Mouse (Mus musculus) megakaryocyte, embryonic 14.5 days (primary cell): Measurements from ENCODE around the gene Eef2k. TPM values are rescaled to one million over a fixed set of nuclear protein-coding genes. Genes with fewer than 3 reads are reported as not detected.
A peak's percentile ranks its signal among the peaks of the same experiment; 100 is the strongest.

Source experiments
- H3K27me3 ChIP-seq: replicated peaks from 2 replicates; pipeline ENCODE3; 2012; ENCODE audit warnings: inconsistent platforms
- H3K36me3 ChIP-seq: replicated peaks from 2 replicates; pipeline ENCODE3; 2012; ENCODE audit warnings: low read length, inconsistent platforms, mixed read lengths
- H3K4me1 ChIP-seq: 2 replicates; pipeline ENCODE4 v1.6.1; 2012; ENCODE audit warnings: inconsistent platforms
- H3K4me3 ChIP-seq: replicated peaks from 2 replicates; pipeline ENCODE3; 2012; ENCODE audit warnings: moderate library complexity, mild to moderate bottlenecking, inconsistent platforms
- H3K9me3 ChIP-seq: 2 replicates; pipeline ENCODE4 v1.6.1; 2012; ENCODE audit warnings: inconsistent platforms
- FLI1 ChIP-seq: IDR thresholded peaks from 2 replicates; pipeline ENCODE4 v1.6.1; 2012; ENCODE audit warnings: low read length, inconsistent platforms, mixed read lengths
- GATA1 ChIP-seq: IDR thresholded peaks from 3 replicates; pipeline ENCODE4 v1.6.1; 2012; ENCODE audit warnings: mixed read lengths, low read length, inconsistent platforms, borderline replicate concordance
- polyA plus RNA-seq: library from polyadenylated mRNA; stranded (reverse); fragments of >175 nt; gene quantifications from 2 replicates; pipeline ENCODE4 v1.2.3, GENCODE M21; 2012; ENCODE audit warnings: low replicate concordance; ENCODE audit not compliant: insufficient read depth

The Eef2k gene
- polyA plus RNA-seq, 1 experiment = 42.9 TPM

DNA sequence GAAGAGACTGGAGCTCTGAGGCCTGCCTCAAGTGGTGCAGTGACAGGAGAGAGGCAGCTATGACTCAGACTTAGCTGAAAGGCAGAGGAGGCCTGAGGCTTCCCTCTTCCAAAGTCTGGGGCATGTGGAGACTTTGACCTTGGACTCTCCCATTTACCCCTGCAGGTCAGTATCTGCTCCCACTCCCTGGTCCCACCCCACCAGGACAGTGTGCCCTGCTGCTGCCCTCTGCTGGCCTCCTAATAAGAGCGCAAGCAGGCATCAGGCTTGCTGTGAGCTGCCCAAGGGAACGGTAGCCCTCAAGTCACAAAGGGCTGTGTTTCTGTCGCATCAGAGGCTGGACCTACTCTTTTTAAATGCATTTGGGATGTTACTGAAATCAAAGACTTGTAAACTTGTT lies 16.2 kb upstream of the Eef2k start:
- H3K36me3 ChIP-seq = no peaks in the 10 kb centered on the region
- no peaks in the 10 kb centered on the region for H3K9me3 ChIP-seq
- no peak overlapping the region for H3K4me3 ChIP-seq
- peaks cover 40% of the 10 kb centered on the region for H3K4me1 ChIP-seq
- peaks cover 17% of the 10 kb centered on the region for H3K27me3 ChIP-seq
- no peak for TF ChIP-seq GATA1
- TF ChIP-seq FLI1 = no peak

- TF ChIP-seq GATA1 (no peak), FLI1 (no peak)
- H3K9me3 ChIP-seq = no peaks in the 10 kb centered on the region
- peaks cover 3% of the 10 kb centered on the region for H3K27me3 ChIP-seq
- peaks cover 56% of the 10 kb centered on the region for H3K4me1 ChIP-seq
- H3K36me3 ChIP-seq = no peaks in the 10 kb centered on the region
- H3K4me3 ChIP-seq = peak overlapping the region; percentile 97
These were observed 11.9 kb upstream of the Eef2k start for GRCm38 (mm10) chr7:120830431-120831381.

DNA sequence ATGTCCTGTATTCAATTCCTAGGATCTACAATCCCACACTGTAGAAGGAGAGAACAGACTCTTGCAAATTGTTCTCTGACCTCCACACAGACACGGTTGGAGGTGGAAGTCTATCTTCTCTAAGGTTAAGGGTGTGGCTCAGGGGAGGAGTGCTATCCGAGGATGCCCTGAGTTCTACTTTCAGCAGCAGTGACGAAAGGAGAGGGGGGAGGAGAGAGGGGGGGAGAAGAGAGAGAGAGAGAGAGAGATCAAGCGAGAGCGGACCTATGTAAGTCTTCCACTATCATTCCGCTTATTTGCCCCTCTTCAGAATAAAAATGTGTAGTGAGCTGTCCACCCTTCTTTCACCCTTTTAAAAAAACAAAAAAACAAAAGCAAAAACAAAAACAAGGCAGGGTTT lies 8.2 kb upstream of the Eef2k start:
- H3K9me3 ChIP-seq = no peaks in the 10 kb centered on the region
- peaks cover 57% of the 10 kb centered on the region for H3K4me1 ChIP-seq
- no peak for TF ChIP-seq FLI1
- no peaks in the 10 kb centered on the region for H3K36me3 ChIP-seq
- H3K27me3 ChIP-seq = no peaks in the 10 kb centered on the region
- H3K4me3 ChIP-seq = peak overlapping the region; percentile 91

DNA sequence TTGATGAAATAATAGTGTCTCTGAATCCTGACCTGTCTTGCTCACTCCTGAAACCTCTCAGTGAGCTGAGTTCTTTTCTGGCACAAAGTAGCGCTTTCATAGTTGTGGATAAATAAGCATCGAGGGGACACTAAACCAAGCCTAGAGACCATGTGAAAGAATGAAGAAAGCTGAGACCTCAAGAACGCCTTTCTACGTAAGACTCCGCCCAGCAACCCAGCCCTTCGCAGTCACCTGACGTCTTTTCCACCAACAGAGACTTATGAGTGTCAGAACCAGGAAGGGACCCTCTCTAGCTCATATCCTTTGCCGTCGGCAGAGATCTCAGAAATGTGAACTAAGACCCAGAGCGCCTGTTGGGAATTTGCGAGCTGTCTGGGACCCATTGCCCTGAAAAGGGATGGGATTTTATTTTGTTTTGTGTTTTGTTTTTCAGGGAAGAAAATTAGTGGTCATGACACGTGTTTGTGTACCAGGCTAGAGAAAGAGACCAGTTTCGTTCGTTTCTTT lies 7.7 kb upstream of the Eef2k start:
- no peak for TF ChIP-seq GATA1
- no peak for TF ChIP-seq FLI1
- H3K4me1 ChIP-seq = peaks cover 52% of the 10 kb centered on the region

GRCm38 (mm10) chr7:120835449-120836359 lies 6.9 kb upstream of the Eef2k start:
- peaks cover 45% of the 10 kb centered on the region for H3K4me1 ChIP-seq
- TF ChIP-seq FLI1 (no peak), GATA1 (no peak)

More for the DNA sequence above, 7.7 kb upstream of the Eef2k start:
- no peaks in the 10 kb centered on the region for H3K27me3 ChIP-seq
- H3K4me3 ChIP-seq = peak overlapping the region; percentile 91
- no peaks in the 10 kb centered on the region for H3K36me3 ChIP-seq
- no peaks in the 10 kb centered on the region for H3K9me3 ChIP-seq

GRCm38 (mm10) chr7:120836361-120836760 lies 6.3 kb upstream of the Eef2k start:
- TF ChIP-seq FLI1 (no peak), GATA1 (no peak)
- Histone ChIP-seq H3K36me3 (no peaks in the 10 kb centered on the region), H3K4me3 (peak overlapping the region; percentile 91), H3K4me1 (peaks cover 38% of the 10 kb centered on the region), H3K9me3 (no peaks in the 10 kb centered on the region), H3K27me3 (no peaks in the 10 kb centered on the region)

More at GRCm38 (mm10) chr7:120835449-120836359, 6.9 kb upstream of the Eef2k start:
- no peaks in the 10 kb centered on the region for H3K27me3 ChIP-seq
- H3K4me3 ChIP-seq = peak overlapping the region; percentile 91
- H3K9me3 ChIP-seq = no peaks in the 10 kb centered on the region
- H3K36me3 ChIP-seq = no peaks in the 10 kb centered on the region

DNA sequence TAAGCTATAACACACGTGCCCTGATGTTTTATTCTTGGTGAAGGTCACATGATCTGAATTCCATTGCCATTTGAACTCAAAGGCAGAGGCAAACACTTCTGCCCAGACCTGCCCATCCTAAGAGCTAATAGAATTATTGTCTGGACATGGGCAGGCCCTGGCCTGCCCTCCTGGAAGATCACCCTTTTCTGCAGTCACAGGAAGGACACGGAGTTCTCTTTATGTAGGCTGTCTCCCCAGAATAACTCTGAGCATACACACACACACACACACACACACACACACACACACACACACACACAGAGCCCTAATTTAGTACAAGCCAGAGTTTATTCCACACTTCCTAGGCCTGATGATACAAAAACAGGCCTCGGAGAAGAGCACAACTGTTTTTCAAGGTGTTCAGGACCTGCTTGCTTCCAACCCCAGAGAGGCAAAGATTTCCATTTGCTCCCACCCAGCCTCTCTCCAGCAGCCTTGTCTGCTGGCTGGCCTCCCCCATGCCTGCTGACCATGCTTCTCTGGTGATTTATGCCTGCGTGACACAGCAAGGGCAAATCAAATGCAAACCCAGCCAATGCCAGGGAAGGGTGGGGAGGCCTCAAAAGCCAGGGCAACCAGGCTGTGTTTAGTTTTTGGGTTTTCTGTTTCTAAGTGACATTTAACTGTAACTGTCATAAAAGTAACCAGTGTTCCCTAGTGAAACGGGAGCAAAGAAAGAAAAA lies 4.0 kb upstream of the Eef2k start:
- H3K36me3 ChIP-seq = no peaks in the 10 kb centered on the region
- no peak overlapping the region for H3K4me3 ChIP-seq
- H3K9me3 ChIP-seq = no peaks in the 10 kb centered on the region
- H3K4me1 ChIP-seq = peaks cover 32% of the 10 kb centered on the region
- TF ChIP-seq FLI1 = no peak
- TF ChIP-seq GATA1 = no peak
- no peaks in the 10 kb centered on the region for H3K27me3 ChIP-seq

GRCm38 (mm10) chr7:120839786-120840185 lies 2.8 kb upstream of the Eef2k start:
- TF ChIP-seq GATA1 (no peak), FLI1 (no peak)
- peaks cover 36% of the 10 kb centered on the region for H3K4me1 ChIP-seq

DNA sequence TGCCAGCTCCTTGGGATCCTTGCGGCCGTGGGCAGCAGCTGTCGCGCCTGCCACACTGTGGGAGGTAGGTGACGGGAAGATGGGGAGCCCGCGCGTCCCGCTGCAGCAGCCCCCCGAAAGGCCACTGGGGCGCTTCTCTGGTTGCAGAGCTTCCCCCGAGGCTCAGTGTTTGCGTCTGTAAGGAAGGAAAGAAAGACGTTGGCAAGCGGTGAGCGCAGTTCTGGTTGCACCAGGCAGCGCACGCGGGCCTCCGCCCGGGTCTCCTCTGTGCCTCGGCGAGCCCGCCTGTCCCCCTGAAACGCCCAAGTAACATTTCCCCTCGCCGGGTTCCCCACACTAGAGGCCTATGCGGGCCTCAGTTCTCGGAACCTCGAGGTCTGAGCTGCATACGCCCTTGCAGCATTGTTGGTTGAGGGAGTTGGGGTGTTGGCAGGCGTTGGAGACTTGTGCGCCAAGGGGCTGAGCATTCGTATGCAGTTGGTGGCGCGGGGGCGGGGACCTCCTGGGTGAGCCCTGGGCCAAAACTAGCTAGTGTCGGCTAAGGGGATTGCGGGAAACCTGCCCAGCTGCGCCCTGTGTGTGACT lies 498 bp downstream of the Eef2k start:
- peak overlapping the region; percentile 97 for H3K4me3 ChIP-seq
- no peak for TF ChIP-seq FLI1
- TF ChIP-seq GATA1 = no peak

More at GRCm38 (mm10) chr7:120839786-120840185, 2.8 kb upstream of the Eef2k start:
- no peak overlapping the region for H3K4me3 ChIP-seq
- H3K9me3 ChIP-seq = no peaks in the 10 kb centered on the region
- no peaks in the 10 kb centered on the region for H3K36me3 ChIP-seq
- H3K27me3 ChIP-seq = no peaks in the 10 kb centered on the region

More for the DNA sequence above, 498 bp downstream of the Eef2k start:
- Histone ChIP-seq H3K36me3 (peaks cover 26% of the 10 kb centered on the region), H3K9me3 (no peaks in the 10 kb centered on the region), H3K4me1 (peaks cover 56% of the 10 kb centered on the region), H3K27me3 (no peaks in the 10 kb centered on the region)
